Mouse (Mus musculus): ENCODE measurements around the gene Tbx1. TPM values are rescaled to one million over a fixed set of nuclear protein-coding genes. Genes with fewer than 3 reads are reported as not detected.

The Tbx1 gene
- total RNA-seq (2021): 1 to 10 TPM; 1.1 to 1.3 TPM
- long read RNA-seq, experiment 1, partial matches to known transcripts: 0 of 1 reads
- long read RNA-seq, experiment 1, other reads (novel, unspliced or antisense): 1 of 1 reads
- long read RNA-seq, experiment 2: 0 reads

DNA sequence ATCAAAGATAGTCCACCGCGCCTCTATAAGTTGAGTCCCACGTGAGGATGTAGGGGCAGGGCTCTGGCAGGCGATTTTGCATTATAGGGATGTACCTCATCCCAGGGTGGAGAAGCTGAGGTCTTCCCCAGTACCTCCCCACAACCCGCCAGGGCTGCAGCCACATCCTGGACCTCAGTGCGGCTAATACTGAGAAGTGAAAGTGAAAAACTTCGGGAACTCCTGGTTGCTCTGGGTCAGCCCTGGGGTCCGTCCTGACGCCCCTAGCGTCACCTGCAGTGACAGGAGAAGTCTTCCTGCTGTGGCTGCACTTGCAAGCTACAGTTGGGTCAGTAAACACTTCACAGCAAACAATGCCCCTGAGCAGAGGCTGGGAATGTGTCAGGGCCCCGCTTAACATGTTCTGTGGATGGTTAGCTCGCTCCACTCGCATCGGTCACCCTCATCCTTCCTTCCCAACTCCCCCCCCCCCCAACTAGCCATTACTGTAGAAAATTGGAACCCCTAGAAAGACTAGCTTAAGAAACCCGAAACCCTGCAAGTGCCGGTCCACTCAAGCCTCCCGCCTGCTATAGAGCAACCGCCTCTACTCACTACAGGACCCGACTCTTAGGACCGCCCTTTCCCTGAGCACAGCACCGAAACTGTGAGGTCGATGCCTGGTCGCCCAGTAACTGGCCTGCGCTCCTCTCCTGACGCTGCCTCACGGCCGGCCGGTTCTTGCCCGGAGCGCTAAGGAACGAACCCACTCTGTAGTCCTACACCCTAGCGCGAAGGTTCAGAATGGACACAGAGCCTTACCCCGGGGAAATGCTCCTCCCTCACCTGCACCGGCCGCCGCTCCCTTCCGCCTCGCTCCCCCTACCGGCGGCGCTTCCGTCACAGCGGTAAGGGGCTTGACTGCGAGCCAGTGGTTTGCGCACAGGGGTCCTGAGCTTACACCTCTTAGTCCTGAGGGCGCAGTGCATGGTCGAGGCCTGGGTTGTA is at the start of gene Tbx1:
Gene Tbx1, minus strand, starts transcription at position 868 of the 987 bp plus-strand sequence.
- DNase-seq: no peak

GRCm38 (mm10) chr16:18639382-18639929 is 49.0 kb upstream of the Tbx1 start:
- DNase-seq: no peak

- no peak for DNase-seq
These were observed 47.9 kb upstream of the Tbx1 start for GRCm38 (mm10) chr16:18638396-18638795.

DNA sequence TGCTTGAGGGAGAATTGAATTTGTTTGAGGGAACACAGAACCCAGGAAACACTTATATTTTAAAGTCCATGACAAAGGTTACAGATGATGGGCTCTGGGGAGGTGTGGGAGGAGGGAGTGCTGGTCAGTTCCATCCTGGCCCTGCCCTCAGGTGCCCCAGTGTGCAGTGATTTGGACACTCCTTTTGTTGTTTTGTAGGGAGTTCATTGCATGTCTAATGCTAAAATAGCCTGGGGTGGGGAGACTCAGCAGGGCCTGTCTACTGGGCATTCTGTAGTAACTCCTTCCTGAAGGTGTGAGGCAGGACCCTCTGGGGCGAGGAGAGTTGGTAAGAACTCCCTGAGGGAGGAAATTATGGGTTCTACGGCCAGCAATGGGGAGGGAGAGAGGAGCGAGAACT is 46.3 kb upstream of the Tbx1 start:
- no peak for DNase-seq

- no peak for DNase-seq
These were observed 45.9 kb upstream of the Tbx1 start for GRCm38 (mm10) chr16:18636401-18636800.

- DNase-seq: no peak
These were observed 42.9 kb upstream of the Tbx1 start for GRCm38 (mm10) chr16:18633333-18633732.

GRCm38 (mm10) chr16:18632816-18633215 is 42.3 kb upstream of the Tbx1 start:
- no peak for DNase-seq

DNA sequence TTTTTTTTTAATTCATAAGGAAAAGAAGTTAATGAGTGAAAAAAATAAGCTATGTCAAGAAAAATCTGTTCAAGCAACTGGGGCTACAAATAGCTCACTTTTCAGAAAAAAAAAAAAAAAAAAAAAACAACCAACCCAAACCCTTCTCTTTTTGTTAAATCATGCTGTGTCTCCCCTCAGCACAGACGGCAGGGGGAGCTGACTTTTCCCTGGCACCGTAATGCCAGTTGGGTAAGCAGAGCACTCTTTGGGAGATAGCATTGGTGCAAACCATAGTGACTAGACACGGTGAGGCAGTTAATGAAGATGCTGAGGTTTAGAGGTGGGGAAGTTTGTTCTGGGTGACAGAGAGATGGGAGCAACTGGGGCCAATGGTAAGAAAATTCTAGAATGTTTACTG is 41.6 kb upstream of the Tbx1 start:
- DNase-seq: no peak

DNA sequence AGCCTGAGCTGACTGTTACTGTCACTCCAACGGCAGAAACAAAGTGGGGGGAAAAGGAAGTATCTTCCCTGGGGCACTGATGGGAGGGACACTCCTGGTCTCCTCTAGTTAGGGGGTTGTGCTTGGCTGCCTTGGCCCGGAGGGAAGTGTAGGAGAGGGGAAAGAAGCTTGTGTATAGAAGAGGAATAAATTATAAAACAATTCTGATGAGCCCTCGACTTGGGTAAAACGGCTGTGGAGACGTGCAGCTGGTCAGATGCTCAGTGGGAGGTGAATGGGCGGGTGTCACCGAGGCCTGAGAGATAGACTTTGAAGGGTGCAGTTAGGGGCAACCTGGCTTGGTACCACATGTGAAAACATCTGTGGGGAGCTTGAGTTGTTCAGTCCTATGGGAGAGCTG is 40.7 kb upstream of the Tbx1 start:
- DNase-seq: no peak

DNA sequence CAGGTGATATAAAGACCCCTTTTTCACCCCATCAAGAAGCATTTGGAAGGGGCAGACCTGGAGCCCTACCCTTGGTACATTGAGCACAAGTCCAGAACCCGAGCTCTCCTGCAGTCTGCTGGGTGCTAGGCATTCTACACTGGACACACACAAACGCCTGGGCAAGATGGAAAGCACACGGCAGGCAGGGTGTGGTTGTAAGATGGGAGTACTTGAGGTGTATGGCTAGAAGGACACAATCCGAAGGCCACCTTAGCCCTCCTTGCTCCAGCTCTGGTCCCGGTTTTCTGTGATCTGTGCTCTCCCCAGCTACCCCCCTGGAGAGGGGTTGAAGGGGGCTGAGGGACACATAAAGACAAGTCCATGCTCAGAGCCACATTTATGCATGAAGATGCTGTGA is 39.8 kb upstream of the Tbx1 start:
- no peak for DNase-seq

DNA sequence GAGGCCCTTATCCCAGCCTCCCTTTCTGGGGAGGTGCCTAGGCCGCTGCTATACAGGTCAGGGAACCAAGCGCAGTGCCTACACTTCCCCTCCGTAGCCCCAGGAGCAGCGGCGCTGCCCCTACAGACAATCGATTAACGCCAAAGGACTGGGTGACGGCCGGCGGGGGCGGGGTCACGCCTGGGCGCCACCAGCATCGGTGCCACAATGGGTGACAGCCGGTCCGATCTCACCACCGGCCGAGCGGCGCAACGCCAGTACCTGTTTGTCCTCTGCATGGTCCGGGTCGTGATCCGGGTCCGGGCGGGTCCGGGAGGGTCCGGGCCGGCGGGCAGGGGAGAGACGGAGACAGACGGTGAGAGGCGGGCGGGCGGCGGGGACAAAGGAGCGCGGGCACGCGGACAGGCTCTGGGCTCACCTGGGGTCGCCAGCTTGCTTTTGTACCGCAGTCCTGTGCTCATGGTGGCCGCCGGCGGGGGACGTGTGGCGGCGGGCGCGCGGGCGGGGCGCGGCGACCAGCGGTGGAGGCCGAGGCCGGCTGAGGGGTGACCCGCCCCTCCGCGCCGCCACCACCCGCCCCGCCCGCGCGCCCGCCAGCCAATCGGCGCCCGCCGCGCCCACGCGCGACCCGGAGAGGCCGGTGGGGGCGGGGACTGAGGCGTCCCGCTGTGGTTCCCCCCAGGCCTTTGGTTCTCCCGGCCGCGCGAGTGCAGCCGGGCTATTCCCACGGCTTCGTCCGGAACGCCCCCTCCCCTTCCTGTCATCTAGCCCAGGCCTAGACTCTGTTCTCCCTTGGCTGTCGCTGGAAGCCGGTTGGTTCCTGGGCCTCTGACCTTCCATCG is 39.1 kb upstream of the Tbx1 start, which contains the start of gene Sept5:
Gene Sept5, minus strand, starts transcription at position 565 of the 842 bp plus-strand sequence.
- peak; percentile 75 to 78 for DNase-seq

DNA sequence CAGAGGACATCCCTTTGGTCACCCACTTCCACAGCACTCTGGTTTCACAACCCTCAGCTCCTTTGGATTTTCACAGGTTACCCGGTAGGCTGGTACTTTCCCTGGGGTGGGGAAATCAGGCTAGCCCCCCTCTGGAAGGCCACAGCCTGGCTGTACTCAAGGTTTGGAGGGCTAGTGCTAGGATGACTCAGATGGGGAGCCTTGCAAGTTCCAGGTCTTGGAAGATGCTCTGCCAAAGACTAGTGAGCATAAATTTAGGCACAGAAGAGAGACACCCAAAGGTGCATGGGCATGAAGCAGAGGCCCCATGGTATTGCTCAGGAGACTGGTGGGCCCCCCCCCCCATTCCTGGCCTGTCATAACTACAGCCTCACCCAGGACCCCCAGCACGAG is 38.5 kb upstream of the Tbx1 start:
- DNase-seq: no peak

GRCm38 (mm10) chr16:18628206-18628947 is 37.9 kb upstream of the Tbx1 start:
- DNase-seq: peak in 1 of 2 experiments; percentile 39

DNA sequence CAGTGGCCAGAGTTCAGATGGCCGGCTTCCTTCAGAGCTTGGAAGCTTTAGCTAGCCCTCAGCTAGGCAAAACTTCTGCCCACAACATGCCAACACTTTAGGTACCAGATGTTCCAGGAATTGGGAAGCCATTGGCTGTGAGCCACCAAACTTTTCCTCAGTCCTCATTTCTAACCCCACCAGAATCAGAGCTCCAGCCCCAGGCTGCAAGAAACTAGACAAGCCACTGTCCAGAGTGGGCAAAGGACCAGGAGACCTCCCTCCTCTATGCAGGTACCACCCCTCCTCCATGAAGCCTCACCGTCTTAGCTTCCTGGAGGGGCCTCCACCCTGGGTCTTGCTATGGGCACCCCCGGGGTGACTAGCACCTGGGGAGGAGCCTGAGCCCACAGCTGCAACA is 36.7 kb upstream of the Tbx1 start:
- no peak for DNase-seq

GRCm38 (mm10) chr16:18626376-18626878 is 36.0 kb upstream of the Tbx1 start, which contains the start of gene Gm49601:
Gene Gm49601 (minus strand): TSS chr16:18626427.
- peak; percentile 84 to 86 for DNase-seq

GRCm38 (mm10) chr16:18625791-18626311 is 35.4 kb upstream of the Tbx1 start:
- peak in 1 of 2 experiments; percentile 38 for DNase-seq

DNA sequence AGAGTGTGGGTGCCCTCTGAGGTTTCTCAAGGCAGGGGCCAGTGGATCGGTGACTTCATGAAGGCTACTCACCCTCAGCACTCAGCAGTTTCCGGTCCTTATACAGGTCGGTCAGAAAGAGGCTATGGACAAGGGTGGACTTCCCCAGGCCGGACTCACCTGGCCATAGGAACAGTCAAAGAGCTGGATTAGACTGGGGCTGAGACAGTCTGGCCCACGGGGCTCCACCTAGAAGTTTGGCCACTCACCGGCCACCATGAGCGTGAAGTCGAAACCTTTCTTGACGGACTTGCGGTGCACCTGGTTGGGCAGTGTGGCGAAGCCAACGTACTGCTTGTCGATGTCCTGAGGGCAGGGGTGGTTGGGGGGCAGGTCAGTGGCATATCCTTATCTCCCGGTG is 34.6 kb upstream of the Tbx1 start:
- no peak for DNase-seq

DNA sequence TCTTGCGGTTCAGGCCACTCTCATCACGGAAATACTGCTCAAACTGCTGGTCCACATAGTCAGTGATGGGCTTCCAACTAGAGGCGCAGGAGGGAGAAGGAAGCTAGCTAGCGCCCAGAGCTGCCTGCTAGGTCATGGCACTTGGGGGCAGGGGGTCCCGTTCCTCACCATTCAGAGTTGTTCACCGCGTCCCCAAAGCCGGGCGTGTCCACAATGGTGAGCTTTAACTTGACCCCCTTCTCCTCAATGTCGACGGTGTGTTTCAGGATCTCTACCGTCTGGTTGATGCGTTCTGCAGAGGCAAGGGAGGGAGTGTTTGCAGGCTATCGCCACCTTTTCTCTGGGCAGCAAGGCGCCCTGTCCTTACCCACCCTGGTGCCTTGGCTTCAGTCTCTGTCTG is 34.2 kb upstream of the Tbx1 start:
- no peak for DNase-seq

- no peak for DNase-seq
These were observed 33.5 kb upstream of the Tbx1 start for GRCm38 (mm10) chr16:18623751-18624540.
